Mouse (Mus musculus) cortical plate, adult 2 months (tissue): ENCODE measurements around the gene Sowahb.

Experiments used
- CTCF ChIP-seq: fragments of 200-500 bp; IDR thresholded peaks from 2 replicates; pipeline ENCODE4 v1.5.1; 2011; ENCODE audit warnings: mild to moderate bottlenecking, control low read depth, low read length; ENCODE audit not compliant: insufficient read depth; ENCODE audit errors: extremely low read depth
- POLR2A ChIP-seq: fragments of 200-500 bp; IDR thresholded peaks from 2 replicates; pipeline ENCODE4 v1.6.1; 2011; ENCODE audit warnings: mild to moderate bottlenecking, low read length, control low read depth; ENCODE audit not compliant: insufficient read depth; ENCODE audit errors: extremely low read depth

DNA sequence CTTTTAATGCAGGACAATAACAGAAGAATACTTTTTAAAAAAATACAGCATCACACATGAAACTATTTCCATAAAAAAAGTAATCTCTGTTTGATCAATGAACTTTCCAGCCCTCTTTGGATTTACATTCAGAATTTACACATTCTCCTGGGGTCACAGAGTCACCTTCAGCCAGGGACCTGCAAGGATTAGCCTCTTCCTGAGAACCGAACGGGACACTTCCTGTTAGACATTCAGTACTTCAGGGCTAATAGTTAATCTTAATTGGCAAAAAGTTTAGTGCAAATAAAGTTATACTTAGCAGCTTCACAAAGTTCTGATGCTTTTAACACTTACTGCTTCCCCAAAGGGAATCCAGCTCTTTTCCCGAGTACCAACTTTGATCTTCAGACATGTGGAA lies 3.5 kb downstream of the Sowahb start:
- TF ChIP-seq POLR2A = no peak
- no peak for TF ChIP-seq CTCF
